Mouse (Mus musculus) 3T3-L1 (cell line): ENCODE data around the gene Il22ra2.

Experiments used
- DNase-seq: peaks from one replicate; pipeline ENCODE4 v3.0.0-alpha.2; 2015; ENCODE audit warnings: low read depth, low spot score

The Il22ra2 gene

GRCm38 (mm10) chr10:19621408-19622048 lies at the start of gene Il22ra2:
Gene Il22ra2 (plus strand): TSS chr10:19621998.
- DNase-seq = no peak

- no peak for DNase-seq
Observed at GRCm38 (mm10) chr10:19577571-19577970, 44.2 kb upstream of the Il22ra2 start.

GRCm38 (mm10) chr10:19578001-19578400 lies 43.8 kb upstream of the Il22ra2 start:
- no peak for DNase-seq

GRCm38 (mm10) chr10:19578409-19578986 lies 43.3 kb upstream of the Il22ra2 start:
- DNase-seq = no peak

- no peak for DNase-seq
Observed at GRCm38 (mm10) chr10:19580660-19581059, 41.1 kb upstream of the Il22ra2 start.

GRCm38 (mm10) chr10:19581844-19582582 lies 39.8 kb upstream of the Il22ra2 start:
- DNase-seq = no peak

- DNase-seq = no peak
Observed at GRCm38 (mm10) chr10:19582806-19583430, 38.9 kb upstream of the Il22ra2 start.

GRCm38 (mm10) chr10:19584064-19584463 lies 37.7 kb upstream of the Il22ra2 start:
- DNase-seq = no peak

- no peak for DNase-seq
Observed at GRCm38 (mm10) chr10:19584846-19585245, 37.0 kb upstream of the Il22ra2 start.

GRCm38 (mm10) chr10:19585860-19586259 lies 35.9 kb upstream of the Il22ra2 start:
- no peak for DNase-seq

GRCm38 (mm10) chr10:19587281-19587680 lies 34.5 kb upstream of the Il22ra2 start:
- no peak for DNase-seq

- DNase-seq = no peak
Observed at GRCm38 (mm10) chr10:19589626-19590025, 32.2 kb upstream of the Il22ra2 start.

GRCm38 (mm10) chr10:19591286-19591640 lies 30.5 kb upstream of the Il22ra2 start:
- DNase-seq = no peak

GRCm38 (mm10) chr10:19591641-19592441 lies 30.0 kb upstream of the Il22ra2 start, which contains the start of gene Ifngr1:
Gene Ifngr1 (plus strand): TSS chr10:19591949.
- peak; percentile 98 for DNase-seq

- DNase-seq = no peak
Observed at GRCm38 (mm10) chr10:19592556-19592955, 29.2 kb upstream of the Il22ra2 start.

GRCm38 (mm10) chr10:19593296-19593695 lies 28.5 kb upstream of the Il22ra2 start:
- DNase-seq = no peak

GRCm38 (mm10) chr10:19594201-19594905 lies 27.4 kb upstream of the Il22ra2 start:
- DNase-seq = peak; percentile 7

- no peak for DNase-seq
Observed at GRCm38 (mm10) chr10:19596866-19597265, 24.9 kb upstream of the Il22ra2 start.

GRCm38 (mm10) chr10:19598091-19598490 lies 23.7 kb upstream of the Il22ra2 start:
- no peak for DNase-seq

- no peak for DNase-seq
Observed at GRCm38 (mm10) chr10:19599331-19600092, 22.3 kb upstream of the Il22ra2 start.
